Mouse (Mus musculus) hindbrain, embryonic 13.5 days (tissue): ENCODE results near the gene Cdc42se1. TPM values are rescaled to one million over a fixed set of nuclear protein-coding genes. Genes with fewer than 3 reads are reported as not detected.

Source experiments
- ATAC-seq: fragments of 200-750 bp; cut with Nextera tagmentation; 2 replicates; pipeline ENCODE4 v1.8.0; 2017; ENCODE audit warnings: moderate TSS enrichment; ENCODE audit not compliant: low FRiP score
- H3K27ac ChIP-seq: fragments of 300-500 bp; sonication (generic); 2 replicates; pipeline ENCODE4 v1.5.1; 2015; ENCODE audit warnings: inconsistent platforms, mild to moderate bottlenecking, moderate library complexity
- H3K27me3 ChIP-seq: fragments of 300-500 bp; sonication (generic); 2 replicates; pipeline ENCODE4 v1.6.1; 2015; ENCODE audit warnings: mild to moderate bottlenecking, inconsistent platforms
- H3K36me3 ChIP-seq: fragments of 300-500 bp; sonication (generic); 2 replicates; pipeline ENCODE4 v1.6.1; 2015; ENCODE audit warnings: mild to moderate bottlenecking, inconsistent platforms
- H3K4me1 ChIP-seq: fragments of 300-500 bp; sonication (generic); replicated peaks from 2 replicates; pipeline ENCODE4 v1.6.1; 2015; ENCODE audit warnings: inconsistent platforms
- H3K4me2 ChIP-seq: fragments of 300-500 bp; sonication (generic); 2 replicates; pipeline ENCODE4 v1.6.1; 2015; ENCODE audit warnings: inconsistent platforms, mild to moderate bottlenecking, moderate library complexity
- H3K4me3 ChIP-seq: fragments of 300-500 bp; sonication (generic); 2 replicates; pipeline ENCODE4 v1.5.1; 2015; ENCODE audit warnings: mild to moderate bottlenecking, inconsistent platforms
- H3K9ac ChIP-seq: fragments of 300-500 bp; sonication (generic); 2 replicates; pipeline ENCODE4 v1.6.1; 2015; ENCODE audit warnings: mild to moderate bottlenecking, inconsistent platforms
- H3K9me3 ChIP-seq: fragments of 300-500 bp; sonication (generic); 2 replicates; pipeline ENCODE4 v1.6.1; 2016; ENCODE audit warnings: inconsistent platforms
- WGBS: fragments of 180-500 bp; shearing (Covaris S2); methylation state at CpG from one replicate; pipeline ENCODE4 v1.1.7; 2015; 5-methylcytosine and 5-hydroxymethylcytosine counted together
- polyA plus RNA-seq: library from polyadenylated mRNA; unstranded; fragments of >200 nt; fragmentation: Nextera tagmentation; extraction: Ambion mirVana; gene quantifications from 2 replicates; pipeline ENCODE4 v1.2.1, GENCODE M21; 2015

Cdc42se1 gene
- polyA plus RNA-seq, 1 experiment from 2014 or later: 68.9 TPM

GRCm38 (mm10) chr3:95282865-95283588 lies 54.5 kb downstream of the Cdc42se1 start:
- Histone ChIP-seq H3K36me3 (peaks cover 10% of the 10 kb centered on the region), H3K9ac (peak overlapping the region; percentile 89), H3K27ac (peak overlapping the region; percentile 95), H3K9me3 (no peaks in the 10 kb centered on the region), H3K27me3 (no peaks in the 10 kb centered on the region), H3K4me1 (peaks cover 39% of the 10 kb centered on the region), H3K4me3 (peak overlapping the region; percentile 73), H3K4me2 (peak overlapping the region; percentile 85)
- under 1% methylated on average over 51 of the region's 51 CpGs for WGBS
- peak; percentile 65 for ATAC-seq

GRCm38 (mm10) chr3:95283589-95283941 lies 55.0 kb downstream of the Cdc42se1 start:
- no peaks in the 10 kb centered on the region for H3K27me3 ChIP-seq
- H3K36me3 ChIP-seq: peaks cover 12% of the 10 kb centered on the region
- peak overlapping the region; percentile 85 for H3K4me2 ChIP-seq
- H3K9ac ChIP-seq: peak overlapping the region; percentile 89
- 3% methylated on average over 7 of the region's 7 CpGs for WGBS
- H3K4me1 ChIP-seq: peaks cover 39% of the 10 kb centered on the region
- peak overlapping the region; percentile 73 for H3K4me3 ChIP-seq
- H3K9me3 ChIP-seq: no peaks in the 10 kb centered on the region
- peak overlapping the region; percentile 95 for H3K27ac ChIP-seq
- no peak for ATAC-seq

- WGBS: 20% methylated on average over 1 of the region's 1 CpGs
Observed at GRCm38 (mm10) chr3:95284062-95284461, 55.5 kb downstream of the Cdc42se1 start.

GRCm38 (mm10) chr3:95284501-95285281 lies 56.2 kb downstream of the Cdc42se1 start:
- H3K4me2 ChIP-seq: peak overlapping the region; percentile 85
- no peak for ATAC-seq
- WGBS: 91% methylated on average over 12 of the region's 12 CpGs
- H3K4me1 ChIP-seq: peaks cover 37% of the 10 kb centered on the region
- H3K9me3 ChIP-seq: no peaks in the 10 kb centered on the region
- H3K36me3 ChIP-seq: peaks cover 20% of the 10 kb centered on the region
- H3K27me3 ChIP-seq: no peaks in the 10 kb centered on the region
- H3K9ac ChIP-seq: peak overlapping the region; percentile 89; the same call in 1 of the 2 replicates
- peak overlapping the region; percentile 73 for H3K4me3 ChIP-seq
- no peak overlapping the region for H3K27ac ChIP-seq

More at GRCm38 (mm10) chr3:95284062-95284461, 55.5 kb downstream of the Cdc42se1 start:
- Histone ChIP-seq H3K36me3 (peaks cover 15% of the 10 kb centered on the region), H3K9ac (peak overlapping the region; percentile 89), H3K4me1 (peaks cover 39% of the 10 kb centered on the region), H3K9me3 (no peaks in the 10 kb centered on the region), H3K27me3 (no peaks in the 10 kb centered on the region), H3K27ac (peak overlapping the region; percentile 95), H3K4me3 (peak overlapping the region; percentile 73), H3K4me2 (peak overlapping the region; percentile 85)
- no peak for ATAC-seq

GRCm38 (mm10) chr3:95285390-95285789 lies 56.9 kb downstream of the Cdc42se1 start:
- no peak overlapping the region for H3K4me2 ChIP-seq
- ATAC-seq: no peak

More at GRCm38 (mm10) chr3:95285390-95285789, 56.9 kb downstream of the Cdc42se1 start:
- Histone ChIP-seq H3K36me3 (peaks cover 27% of the 10 kb centered on the region), H3K27me3 (no peaks in the 10 kb centered on the region), H3K4me1 (peaks cover 33% of the 10 kb centered on the region), H3K9me3 (no peaks in the 10 kb centered on the region), H3K27ac (no peak overlapping the region), H3K9ac (0 out of 2 replicates have a peak overlapping the region, but pooled peaks have one; percentile 13), H3K4me3 (no peak overlapping the region)
- 96% methylated on average over 5 of the region's 5 CpGs for WGBS

Other genes starting within 250 kb of the Cdc42se1 start
- gene Zfp687, start 213.3 kb upstream of the Cdc42se1 start, polyA plus RNA-seq: 21.6 and 22.8 TPM in 2 replicates
- 269 and 277 TPM in 2 replicates for gene Psmd4, start 186.1 kb upstream of the Cdc42se1 start, polyA plus RNA-seq
- gene Pip5k1a, start 121.8 kb upstream of the Cdc42se1 start, polyA plus RNA-seq: 15.4 and 16.7 TPM in 2 replicates
- 219 and 221 TPM in 2 replicates for gene Vps72, start 117.7 kb upstream of the Cdc42se1 start, polyA plus RNA-seq
- gene Tmod4, start 104.3 kb upstream of the Cdc42se1 start, polyA plus RNA-seq: 0.99 and 1.5 TPM in 2 replicates
- gene Scnm1, start 94.7 kb upstream of the Cdc42se1 start, polyA plus RNA-seq: 95.9 and 97.1 TPM in 2 replicates
- gene Lysmd1, start 94.6 kb upstream of the Cdc42se1 start, polyA plus RNA-seq: 36.8 and 38.4 TPM in 2 replicates
- gene Tnfaip8l2, start 86.4 kb upstream of the Cdc42se1 start, polyA plus RNA-seq: 2.8 and 3.1 TPM in 2 replicates
- gene Sema6c, start 68.3 kb upstream of the Cdc42se1 start, polyA plus RNA-seq: 31.5 and 31.8 TPM in 2 replicates
- 4.5 and 4.6 TPM in 2 replicates for gene Gabpb2, start 10.8 kb upstream of the Cdc42se1 start, polyA plus RNA-seq
- gene Mllt11, start 3.4 kb downstream of the Cdc42se1 start, polyA plus RNA-seq: 307 and 311 TPM in 2 replicates
- gene Gm128, start 12.9 kb downstream of the Cdc42se1 start, polyA plus RNA-seq: 0.19 and 0.26 TPM in 2 replicates
- gene Bnipl, start 22.5 kb downstream of the Cdc42se1 start, polyA plus RNA-seq: 0.13 and 0.25 TPM in 2 replicates
- gene Mindy1, start 52.6 kb downstream of the Cdc42se1 start, polyA plus RNA-seq: 42.2 and 43.0 TPM in 2 replicates
- gene Prune1, start 53.3 kb downstream of the Cdc42se1 start, polyA plus RNA-seq: 50.3 and 51.8 TPM in 2 replicates
- gene Anxa9, start 78.4 kb downstream of the Cdc42se1 start, polyA plus RNA-seq: 0.31 and 0.38 TPM in 2 replicates
- 91.8 and 93.7 TPM in 2 replicates for gene Cers2, start 86.1 kb downstream of the Cdc42se1 start, polyA plus RNA-seq
- gene Setdb1, start 128.5 kb downstream of the Cdc42se1 start, polyA plus RNA-seq: 45.6 and 46.2 TPM in 2 replicates
- not detected in 2 replicates for gene 4930558C23Rik, start 174.1 kb downstream of the Cdc42se1 start, polyA plus RNA-seq
- 20.0 and 21.0 TPM in 2 replicates for gene Arnt, start 205.7 kb downstream of the Cdc42se1 start, polyA plus RNA-seq